Mouse (Mus musculus) c-Kit-negative CD71-positive TER-119-positive erythroid progenitor cells, embryonic 14.5 days (primary cell): ENCODE results near the gene Ufd1.

Experiments used
- DNase-seq: peaks from one replicate; pipeline ENCODE4 v3.0.0-alpha.2; 2013; ENCODE audit warnings: low read depth, low spot score

Gene Ufd1

DNA sequence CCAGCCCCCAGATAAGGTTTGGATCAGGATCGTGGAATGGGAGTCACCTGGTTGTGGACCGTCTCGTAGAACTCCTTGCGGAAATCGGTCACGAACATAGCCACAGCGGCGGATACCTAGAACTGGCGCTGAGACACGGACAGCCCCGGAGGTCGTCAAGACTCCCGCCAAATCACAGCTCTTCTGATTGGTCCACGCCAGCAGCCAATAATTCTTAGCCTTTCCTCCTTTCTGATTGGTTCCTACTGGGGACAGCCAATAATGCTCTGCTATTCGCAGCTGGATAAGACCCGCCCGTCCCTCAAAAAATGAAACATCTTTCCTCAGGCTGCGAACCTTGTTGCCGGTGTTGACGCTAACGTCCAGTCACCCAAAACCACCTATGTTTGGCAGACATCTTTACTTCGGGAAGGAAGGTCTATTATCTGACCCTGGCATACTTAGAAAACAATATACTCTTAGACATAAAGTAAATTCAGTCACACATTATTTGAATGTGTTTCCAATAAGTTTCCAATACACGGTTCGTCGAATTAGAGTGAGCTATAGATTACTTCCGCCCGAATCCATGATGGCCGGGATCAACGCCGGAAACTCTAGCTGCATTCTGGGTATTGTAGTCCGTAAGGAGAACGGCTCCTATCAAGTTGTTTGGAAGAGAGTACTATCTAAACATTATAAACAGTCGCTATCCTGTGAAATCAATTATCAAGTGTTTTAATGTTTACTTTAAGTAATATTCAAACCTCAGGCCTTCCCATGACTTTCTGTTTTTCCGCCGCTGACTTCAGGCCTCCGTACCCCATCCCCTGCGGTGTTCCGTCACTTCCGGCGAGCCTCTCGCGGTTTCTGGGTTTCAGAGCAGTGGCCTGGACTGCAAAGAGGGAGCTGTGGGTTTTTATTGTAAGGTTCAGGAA lies at the start of gene Ufd1, which contains the start of gene Cdc45:
Gene Ufd1 (plus strand): TSS at position 312 of the 917 bp plus-strand sequence.
Gene Cdc45 (minus strand): TSS at position 520 of the 917 bp plus-strand sequence.
- peak; percentile 89 for DNase-seq

DNA sequence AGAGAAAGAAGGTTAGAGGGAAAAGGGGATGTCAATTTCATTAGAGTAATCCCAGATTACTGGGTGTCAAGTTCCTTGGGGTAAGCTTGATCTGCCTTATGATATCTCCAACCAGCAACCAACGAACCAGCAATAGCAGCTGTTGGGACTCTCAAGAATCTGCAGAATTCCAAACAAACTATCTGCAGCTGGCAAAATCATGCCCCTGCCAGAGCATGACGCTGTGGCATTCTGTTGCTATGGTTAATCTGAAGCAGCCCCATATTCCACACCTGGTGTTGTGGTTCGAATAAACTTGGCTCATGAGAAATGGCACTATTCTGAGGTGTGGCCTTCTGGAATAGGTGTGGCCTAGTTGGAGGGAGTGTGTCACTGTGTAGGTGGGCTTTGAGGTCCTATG lies 48.6 kb upstream of the Ufd1 start:
- DNase-seq = no peak

DNA sequence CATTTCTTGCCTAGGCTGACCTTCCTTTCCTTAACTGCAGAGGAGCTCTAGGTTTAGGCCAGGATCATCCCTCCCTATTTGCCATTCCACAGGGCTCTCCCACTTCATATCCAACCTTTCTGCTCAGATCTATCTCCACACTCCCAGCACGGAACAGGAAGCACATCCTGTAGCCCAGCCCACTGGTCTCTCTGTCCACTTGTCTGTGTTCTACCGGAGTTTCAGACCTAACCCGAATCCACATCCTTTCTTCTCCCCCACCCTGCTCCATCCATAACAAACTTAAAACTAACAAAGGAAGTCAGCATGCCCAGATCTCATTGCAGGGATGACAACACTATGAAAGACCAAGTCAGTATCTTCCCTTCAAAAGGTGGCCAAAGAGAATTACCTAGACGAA lies 45.2 kb upstream of the Ufd1 start:
- DNase-seq = no peak

DNA sequence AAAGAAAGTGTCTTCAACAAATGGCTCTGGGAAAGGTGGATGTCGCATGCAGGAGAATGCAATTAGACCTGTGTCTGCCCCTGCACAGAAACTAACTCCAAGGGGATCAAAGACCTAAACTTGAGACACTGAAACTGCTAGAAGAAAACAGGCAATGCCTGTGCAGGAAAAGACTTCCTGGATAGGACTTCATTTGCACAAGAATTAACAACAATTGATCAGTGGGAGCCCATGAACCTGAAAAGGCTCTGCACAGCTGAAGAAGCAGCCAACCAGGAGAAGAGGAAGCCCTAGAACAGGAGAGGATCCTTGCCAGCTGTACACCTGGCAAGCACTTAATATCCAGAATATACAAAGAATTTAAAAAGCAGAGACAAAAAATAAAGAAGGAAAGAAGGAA lies 42.1 kb upstream of the Ufd1 start:
- no peak for DNase-seq

DNA sequence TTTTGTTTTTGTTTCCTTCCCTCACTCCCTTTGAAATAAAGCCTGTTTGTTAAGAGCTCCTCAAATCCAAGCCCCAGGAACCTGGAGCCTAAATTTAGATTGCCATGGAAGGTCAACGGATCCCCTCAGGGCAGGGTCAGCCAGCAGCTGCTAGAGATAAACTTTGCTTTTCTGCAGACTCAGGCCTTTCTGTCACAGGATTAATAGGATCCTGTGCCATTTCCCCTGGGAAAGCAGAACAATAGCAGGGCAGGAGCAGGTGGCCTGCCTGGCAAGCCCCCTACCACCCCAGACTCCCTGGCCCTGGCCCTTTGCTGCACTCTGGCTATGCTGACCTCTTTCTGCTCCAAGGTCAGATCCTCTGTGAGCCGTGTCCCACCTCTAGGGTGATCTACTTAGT lies 37.6 kb upstream of the Ufd1 start:
- DNase-seq = no peak

DNA sequence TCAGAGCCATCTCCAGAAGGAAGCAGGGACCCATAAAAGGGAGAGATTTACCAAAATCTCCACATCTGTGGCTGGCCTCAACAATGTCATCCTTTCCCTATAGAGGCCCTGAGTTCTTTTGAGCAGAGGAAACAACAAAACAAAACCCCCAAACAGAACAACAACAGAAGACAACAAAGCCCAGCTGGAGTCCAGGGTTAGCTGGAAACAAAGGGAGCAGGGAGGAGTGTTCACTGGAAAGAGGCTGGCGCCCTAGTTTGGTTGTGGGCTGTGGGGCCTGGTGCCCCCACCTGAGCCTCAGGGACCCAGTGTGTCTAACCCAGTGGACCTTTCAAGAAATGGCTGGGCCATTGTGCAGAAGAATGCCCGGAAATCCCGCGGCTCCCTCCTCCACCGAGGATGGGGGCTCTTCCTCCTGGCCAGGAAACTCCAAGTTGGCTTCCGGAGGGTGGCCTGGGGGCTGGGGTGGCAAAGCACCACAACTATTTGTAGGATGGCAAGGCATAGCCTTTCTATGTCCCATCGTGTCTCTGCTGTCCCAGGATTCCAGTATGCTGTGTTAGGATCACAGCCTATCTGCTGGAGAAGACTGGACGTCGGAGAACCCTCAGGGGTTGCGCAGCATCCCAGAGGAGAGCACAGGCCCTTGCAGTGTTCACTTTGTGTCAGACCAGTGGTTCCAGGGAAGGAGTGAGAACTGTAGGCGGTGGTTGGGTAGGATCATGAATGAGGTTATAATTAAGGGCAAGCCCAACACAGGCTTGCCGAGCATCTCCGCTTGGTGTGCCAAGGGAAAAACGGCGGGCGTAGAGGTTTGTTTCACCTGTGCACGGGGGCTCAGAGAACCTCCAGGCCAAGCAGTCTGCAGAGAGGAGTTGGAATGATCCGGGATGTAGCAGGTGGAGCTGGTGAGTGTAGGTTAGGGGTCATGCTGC lies 35.7 kb upstream of the Ufd1 start:
- DNase-seq = no peak

DNA sequence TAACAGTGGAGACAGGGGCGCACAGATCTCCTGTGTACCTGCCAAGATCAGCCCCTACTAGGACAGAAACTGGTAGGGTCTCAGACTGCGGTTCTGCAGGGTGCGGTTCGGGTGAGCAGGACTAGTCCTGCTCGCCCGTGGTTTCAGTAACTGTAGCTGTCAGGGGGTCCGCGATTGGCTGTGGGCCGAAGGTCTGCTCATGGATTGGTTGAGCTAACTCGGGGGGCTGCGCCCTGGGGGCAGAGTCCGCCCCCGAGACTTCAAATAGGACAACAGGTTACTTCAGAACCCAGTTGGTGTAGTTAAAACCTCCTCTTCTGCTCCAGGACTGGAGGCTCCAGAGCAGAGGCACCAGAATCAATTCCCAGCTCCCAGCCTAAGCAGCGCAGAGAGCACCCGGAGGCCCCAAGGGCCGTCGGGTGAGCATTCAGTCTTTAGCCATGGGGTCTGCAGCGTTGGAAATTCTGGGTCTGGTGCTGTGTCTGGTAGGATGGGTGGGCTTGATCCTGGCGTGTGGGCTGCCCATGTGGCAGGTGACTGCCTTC lies 35.0 kb upstream of the Ufd1 start, which contains the start of gene Cldn5:
Gene Cldn5 (plus strand): TSS at position 292 of the 545 bp plus-strand sequence.
- DNase-seq = no peak

DNA sequence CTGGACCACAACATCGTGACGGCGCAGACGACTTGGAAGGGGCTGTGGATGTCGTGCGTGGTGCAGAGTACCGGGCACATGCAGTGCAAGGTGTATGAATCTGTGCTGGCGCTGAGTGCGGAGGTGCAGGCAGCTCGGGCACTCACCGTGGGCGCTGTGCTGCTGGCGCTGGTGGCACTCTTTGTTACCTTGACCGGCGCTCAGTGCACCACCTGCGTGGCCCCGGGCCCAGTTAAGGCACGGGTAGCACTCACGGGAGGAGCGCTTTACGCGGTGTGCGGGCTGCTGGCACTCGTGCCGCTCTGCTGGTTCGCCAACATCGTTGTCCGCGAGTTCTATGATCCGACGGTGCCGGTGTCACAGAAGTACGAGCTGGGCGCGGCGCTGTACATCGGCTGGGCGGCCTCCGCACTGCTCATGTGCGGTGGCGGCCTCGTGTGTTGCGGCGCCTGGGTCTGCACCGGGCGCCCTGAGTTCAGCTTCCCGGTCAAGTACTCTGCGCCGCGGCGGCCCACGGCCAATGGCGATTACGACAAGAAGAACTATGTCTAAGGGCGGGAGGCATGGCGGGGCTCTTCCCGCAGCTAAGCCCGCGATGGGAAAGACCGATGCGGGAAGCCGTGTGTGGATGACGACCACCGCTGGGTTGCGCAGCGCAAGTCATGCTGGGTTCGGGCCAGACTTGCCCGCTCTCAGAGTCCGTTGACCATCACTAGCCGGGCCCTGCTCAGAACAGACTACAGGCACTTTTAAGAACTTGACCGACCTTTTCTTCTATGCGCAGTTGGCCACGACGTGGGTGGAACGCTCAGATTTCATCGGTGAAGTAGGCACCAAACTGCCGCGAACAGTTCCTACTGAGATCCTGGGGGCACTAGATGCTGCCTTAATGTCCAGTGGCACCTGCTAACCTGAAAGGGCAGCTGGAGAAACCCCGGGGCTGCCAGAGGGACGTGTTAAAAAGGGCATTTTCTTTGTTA lies 34.2 kb upstream of the Ufd1 start:
- no peak for DNase-seq

DNA sequence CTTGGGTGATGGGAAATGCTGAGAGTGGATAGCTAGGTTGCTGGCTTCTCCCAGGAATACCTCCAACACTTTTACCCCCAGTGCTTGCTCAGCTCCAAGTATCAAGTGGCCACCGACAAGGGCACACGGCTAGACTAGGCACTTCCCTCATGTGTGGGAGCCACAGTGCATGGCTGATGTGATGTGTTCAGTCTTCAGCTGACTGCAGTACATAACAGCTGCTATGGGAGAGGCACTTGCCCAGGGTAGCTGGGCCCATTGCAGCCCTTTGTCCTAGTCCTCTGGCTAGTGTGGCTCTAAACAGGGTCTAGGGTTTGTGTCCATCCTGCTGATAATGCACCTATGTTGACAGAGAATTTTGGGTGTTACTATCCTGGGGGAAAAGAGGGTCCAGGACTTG lies 33.1 kb upstream of the Ufd1 start:
- no peak for DNase-seq

DNA sequence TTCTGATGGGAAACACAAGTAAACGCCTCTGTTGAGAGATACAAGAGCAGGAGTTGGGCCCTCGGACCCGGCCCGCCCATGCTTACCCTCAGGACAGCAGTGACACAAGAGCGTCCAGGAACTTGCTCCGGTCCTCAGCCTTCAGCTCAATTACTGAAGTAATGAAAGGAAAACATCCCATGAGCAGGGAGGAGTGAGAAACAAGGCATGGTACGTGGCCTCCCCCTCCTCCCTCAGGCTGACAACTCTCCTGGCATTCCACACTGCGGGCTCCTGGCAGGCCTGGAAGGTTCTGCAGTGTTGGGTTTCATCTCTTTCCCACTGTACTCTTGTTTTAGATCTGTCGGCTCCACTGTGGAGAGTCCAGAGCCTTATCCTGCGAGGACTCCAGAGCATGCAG lies 29.8 kb upstream of the Ufd1 start:
- DNase-seq = no peak

DNA sequence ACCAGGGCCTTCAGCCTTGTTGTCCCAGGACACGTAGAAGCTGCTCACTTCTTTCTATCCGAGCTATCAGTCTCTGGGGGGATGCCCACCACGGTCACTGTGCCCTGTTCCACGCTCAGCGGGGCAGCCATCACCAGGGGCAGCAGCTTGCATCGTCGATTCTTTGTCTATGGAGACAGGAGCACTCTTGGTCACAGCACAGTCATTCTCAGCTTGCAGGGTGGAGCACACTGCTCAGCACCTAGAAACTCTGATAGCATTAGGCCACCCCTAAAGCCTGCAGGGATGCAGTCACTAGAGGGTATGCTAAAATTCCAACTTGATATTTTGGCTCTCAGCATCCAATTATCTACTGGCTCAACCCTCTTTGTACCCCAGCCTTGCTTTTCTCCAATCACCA lies 26.6 kb upstream of the Ufd1 start:
- no peak for DNase-seq

DNA sequence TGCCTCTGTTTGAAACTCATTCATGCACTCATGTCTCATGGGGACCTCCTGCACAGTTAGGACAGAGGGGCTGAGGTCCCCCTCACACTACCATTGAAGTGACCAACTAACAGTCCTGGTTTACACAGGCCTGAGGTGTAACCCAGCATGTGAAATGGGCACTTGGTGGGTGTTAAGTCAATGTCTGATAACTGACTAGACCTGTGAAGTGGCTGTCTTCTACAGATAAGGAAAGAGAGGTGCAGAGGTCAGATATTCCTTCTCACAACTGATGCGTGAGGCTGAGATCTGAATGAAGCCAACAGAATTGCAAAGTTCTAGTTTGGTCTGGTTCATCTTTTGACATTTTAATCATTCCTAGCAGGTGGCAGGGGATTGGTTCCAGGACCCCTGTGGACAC lies 26.1 kb upstream of the Ufd1 start:
- no peak for DNase-seq

DNA sequence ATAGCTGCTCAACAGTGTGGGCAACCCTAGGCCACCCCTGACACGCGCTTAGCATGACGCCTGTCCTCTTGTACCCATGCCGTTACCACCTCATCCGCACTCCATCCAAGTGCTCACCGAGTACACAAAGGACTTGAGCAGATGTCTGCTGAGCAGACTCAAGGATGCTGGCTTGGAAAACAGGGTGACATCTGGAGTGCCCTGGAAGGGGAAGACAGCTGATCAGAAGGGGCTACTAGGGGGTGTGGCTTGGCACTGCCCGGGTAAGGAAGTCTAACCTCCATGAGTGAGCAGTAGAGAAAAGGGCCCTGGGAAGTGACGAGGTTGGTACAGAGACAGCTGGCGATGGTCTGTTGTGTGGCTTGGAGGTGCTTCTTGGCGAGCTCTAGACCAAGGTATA lies 24.9 kb upstream of the Ufd1 start:
- no peak for DNase-seq

DNA sequence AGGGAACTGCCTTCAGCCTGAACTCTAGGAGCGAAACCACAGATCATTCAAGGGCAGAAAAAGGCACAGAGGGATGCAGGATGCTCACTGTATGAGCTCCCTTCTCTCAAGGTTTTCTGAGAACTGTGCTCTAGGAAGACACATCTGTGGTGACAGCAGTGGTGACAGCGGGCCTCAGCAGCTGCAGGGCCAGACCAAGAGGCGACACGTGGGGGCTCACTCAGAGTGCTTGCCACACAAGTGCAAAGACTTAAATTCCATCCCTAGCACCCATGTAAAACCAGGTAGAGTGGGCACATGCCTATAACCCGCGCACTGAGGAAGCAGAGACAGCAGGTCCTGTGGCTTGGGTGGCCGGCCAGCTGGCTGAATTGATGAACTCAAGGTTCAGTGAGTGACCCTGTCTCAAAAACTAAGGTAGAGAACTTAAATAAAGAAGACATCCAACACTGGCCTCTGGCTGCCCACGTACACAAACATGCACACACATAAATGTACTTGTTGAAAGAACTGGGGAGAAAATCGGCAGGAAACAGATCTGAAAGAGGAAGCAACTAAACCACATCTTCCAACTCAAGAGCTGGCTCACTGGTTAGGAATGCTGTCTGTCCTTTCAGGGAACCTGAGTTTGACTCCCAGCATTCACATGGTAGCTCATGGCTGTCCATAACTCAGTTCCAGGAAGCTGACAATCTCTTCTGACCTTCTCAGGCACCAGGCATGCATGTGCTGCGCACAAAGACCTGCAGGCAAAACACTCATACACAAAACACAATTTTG lies 22.8 kb upstream of the Ufd1 start:
- DNase-seq = no peak

DNA sequence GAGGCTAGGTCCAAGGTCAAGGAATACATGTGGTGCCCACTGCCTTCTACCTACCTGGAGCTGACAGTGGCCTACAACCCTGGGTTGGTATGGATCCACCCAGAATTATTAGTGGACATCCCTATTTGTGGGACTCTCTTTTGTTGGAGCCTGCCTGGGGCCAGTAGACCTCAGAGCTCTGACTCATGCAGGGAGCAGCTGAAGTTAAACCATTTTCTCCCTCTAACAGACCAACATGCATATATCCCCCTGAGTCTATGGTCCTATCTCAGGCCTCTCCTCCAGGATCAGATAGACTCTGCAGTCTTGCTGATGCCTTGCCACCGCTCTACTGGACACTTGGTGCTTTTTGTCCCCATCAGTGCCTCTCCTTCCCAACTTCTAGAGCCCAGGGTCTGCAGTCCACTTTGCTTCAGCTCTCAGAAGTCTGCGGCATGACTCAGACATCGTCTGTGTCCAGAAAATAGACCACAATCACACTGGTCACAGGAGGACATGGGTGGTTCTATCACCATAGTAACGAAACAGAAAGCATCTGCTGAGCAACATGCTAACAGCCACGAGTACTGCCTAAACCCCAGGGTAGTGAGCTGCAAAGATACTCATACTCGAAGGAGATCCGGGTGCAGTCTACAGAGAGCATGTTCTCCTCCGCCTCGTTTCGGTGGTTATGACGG lies 16.2 kb upstream of the Ufd1 start:
- no peak for DNase-seq

DNA sequence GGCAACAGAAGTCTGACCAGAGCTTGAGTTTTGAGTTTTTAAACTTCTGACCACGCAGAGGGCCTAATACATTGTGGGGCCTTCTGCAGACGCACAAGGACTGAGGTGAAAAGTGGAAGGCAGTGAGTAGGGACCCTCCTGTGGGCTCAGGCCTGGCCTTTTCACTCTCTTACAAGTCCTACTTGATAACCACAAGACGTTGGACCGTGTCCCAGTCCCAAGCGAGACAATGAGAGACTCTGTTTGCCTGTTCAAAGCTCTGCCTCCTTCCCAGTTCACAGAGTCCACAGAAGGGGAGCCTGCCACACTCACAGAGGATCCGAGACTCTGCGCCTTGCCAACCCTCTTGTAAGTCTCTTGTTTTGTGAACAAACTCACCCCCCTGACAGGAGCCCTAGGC lies 14.9 kb upstream of the Ufd1 start:
- DNase-seq = no peak

DNA sequence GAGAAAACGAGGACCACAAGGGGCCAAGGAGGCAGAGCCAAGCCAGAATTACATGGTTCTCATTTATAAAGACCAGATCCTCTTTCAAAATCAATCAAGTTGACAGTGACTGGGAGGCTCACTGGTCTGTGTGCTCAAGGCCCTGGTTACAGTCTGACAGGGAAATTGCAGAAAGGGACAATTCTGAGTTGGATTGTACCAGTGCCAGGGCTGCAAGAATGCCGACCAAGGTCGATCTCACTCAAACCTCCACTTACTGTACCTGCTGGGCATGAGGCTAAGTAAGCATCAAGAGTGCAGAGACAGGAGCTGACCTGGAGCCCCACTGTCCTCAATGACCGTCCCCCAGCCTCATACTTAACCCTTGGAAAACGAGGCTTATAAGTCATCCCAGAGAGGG lies 13.4 kb upstream of the Ufd1 start:
- no peak for DNase-seq

DNA sequence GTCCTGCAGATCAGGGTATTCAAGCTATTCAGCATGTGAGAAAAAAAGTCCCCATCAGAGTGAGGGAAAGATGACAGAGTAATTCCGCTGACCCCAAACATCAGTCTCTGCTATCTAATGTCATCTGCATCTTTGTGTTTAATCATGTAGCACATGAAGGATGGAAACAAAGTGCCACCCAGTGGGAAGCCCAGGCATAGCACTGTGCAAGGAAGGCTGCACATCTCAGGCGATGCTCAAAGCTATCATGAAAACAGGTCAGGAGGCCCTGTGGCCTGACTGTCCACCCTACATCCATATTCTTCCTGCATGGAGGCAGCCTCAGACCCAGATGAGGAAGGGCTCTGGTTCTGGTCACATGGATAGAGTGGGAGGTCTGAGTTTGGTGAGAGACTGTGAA lies 12.7 kb upstream of the Ufd1 start:
- DNase-seq = no peak

DNA sequence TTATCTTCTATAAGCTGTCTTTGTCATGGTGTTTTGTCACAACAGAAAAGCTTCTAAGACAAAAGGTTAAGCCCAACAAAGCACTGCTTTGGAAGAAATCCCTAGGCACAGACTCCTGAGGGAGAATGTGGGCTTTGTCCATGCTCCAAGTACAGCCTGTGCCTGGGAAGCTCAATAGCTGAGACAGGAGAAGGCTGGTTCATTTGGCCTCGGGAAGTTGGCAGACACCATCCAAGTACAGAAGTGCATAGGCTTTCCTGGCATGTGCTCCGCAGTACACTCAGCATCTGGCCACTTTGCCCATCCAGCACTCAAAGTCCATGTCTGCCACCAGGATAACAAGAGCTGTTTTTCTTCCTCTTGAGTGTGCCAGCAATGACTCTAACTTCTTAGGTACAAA lies 5.8 kb upstream of the Ufd1 start:
- DNase-seq = no peak

DNA sequence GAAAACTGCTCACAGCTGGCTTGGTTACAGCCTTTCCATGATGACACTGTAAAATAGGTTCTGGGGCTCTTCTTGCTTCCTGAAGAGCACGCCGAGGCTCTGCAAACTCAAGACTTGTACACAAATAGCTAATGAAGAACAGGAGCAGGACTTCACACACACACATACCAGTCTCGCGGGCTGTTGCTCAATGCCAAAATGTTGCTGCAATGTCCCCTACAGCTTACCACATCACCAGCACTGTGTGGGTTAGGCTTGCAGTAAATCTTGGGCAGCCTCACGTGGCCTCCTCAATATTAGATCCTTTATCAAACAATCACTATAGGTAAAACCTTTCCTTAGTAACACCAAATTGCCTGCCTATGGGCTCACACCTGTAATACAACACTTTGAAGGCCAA lies 2.6 kb upstream of the Ufd1 start:
- no peak for DNase-seq
